Mouse (Mus musculus): ENCODE results near the gene Secisbp2.

GRCm38 (mm10) chr13:51659573-51659972 is 8.1 kb downstream of the Secisbp2 start:
- TF ChIP-seq CTCF (IDR thresholded peaks at IDR 0.05; ENCODE audit: control insufficient read depth, insufficient read depth, low read length): no peak
- no peak for TF ChIP-seq POLR2A (IDR thresholded peaks at IDR 0.05; ENCODE audit: borderline replicate concordance, control insufficient read depth, low read depth, low read length)
